8 mouse cellular contexts compared by ENCODE assay signal in genomic region chr1:34435371-34436120, GRCm38 (mm10). TPM values are rescaled to one million over a fixed set of nuclear protein-coding genes. Genes with fewer than 3 reads are reported as not detected.
A peak's percentile ranks its signal among the peaks of the same experiment; 100 is the strongest.
DNase-seq lines count a peak whose midpoint lies in the region; ATAC-seq and TF ChIP-seq lines count a peak whose summit lies in the region.

No protein-coding gene starts in this region.

- H3K9me3 ChIP-seq in E14TG2a.4 (ENCODE audit: low read length): peaks cover 28% of the 10 kb centered on the region
- H3K9me3 ChIP-seq in forebrain, embryonic 14.5 days (replicated peaks; ENCODE audit: control insufficient read depth, low read length): peaks cover 6% of the 10 kb centered on the region; the same call in 1 of the 2 replicates
- no peaks in the 10 kb centered on the region for H3K9me3 ChIP-seq in liver, embryonic 15.5 days (replicated peaks)

- no peak for ATAC-seq in forebrain, embryonic 14.5 days
- no peak for ATAC-seq in liver, embryonic 15.5 days (ENCODE audit: insufficient read depth)

- 42% methylated on average over 8 of the region's 8 CpGs for WGBS in heart, adult 2 months
- WGBS in forebrain, embryonic 14.5 days: 25% methylated on average over 8 of the region's 8 CpGs
- WGBS in liver, embryonic 15.5 days (ENCODE audit: insufficient replicate concordance): 37% methylated on average over 8 of the region's 8 CpGs

- no peak for TF ChIP-seq EP300 in heart, adult 2 months (IDR thresholded peaks at IDR 0.05; ENCODE audit: insufficient read depth, low read depth, low read length)

- H3K9ac ChIP-seq in heart, adult 2 months (ENCODE audit: low read depth, low read length): peak overlapping the region; percentile 62
- H3K9ac ChIP-seq in forebrain, embryonic 14.5 days (ENCODE audit: low read length): peak overlapping the region; percentile 82
- H3K9ac ChIP-seq in liver, embryonic 15.5 days: no peak overlapping the region

- H3K36me3 ChIP-seq in heart, adult 2 months (ENCODE audit: control insufficient read depth, insufficient read depth, low read length): no peaks in the 10 kb centered on the region
- peaks cover 18% of the 10 kb centered on the region for H3K36me3 ChIP-seq in E14TG2a.4 (ENCODE audit: insufficient read depth, low read length)
- 0 out of 2 replicates have a peak, but pooled peaks cover 6% of the 10 kb centered on the region for H3K36me3 ChIP-seq in forebrain, embryonic 14.5 days (ENCODE audit: control insufficient read depth, insufficient read depth, low read length)
- peaks cover 20% of the 10 kb centered on the region; the same call in 1 of the 2 replicates for H3K36me3 ChIP-seq in liver, embryonic 15.5 days (replicated peaks)

- TF ChIP-seq POLR2A in heart, adult 2 months (IDR thresholded peaks at IDR 0.05; ENCODE audit: insufficient read depth, low read depth, low read length): no peak

- peak overlapping the region; percentile 50 for H3K4me2 ChIP-seq in forebrain, embryonic 14.5 days (ENCODE audit: low read length)
- H3K4me2 ChIP-seq in liver, embryonic 15.5 days: peak overlapping the region; percentile 81

- peak overlapping the region; percentile 84 for H3K4me3 ChIP-seq in heart, adult 2 months
- H3K4me3 ChIP-seq in E14TG2a.4 (replicated peaks; ENCODE audit: low read length): peak overlapping the region; percentile 85
- peak overlapping the region; percentile 60 for H3K4me3 ChIP-seq in forebrain, embryonic 14.5 days (ENCODE audit: low read depth, low read length)
- peak overlapping the region; percentile 73 for H3K4me3 ChIP-seq in liver, embryonic 15.5 days (replicated peaks)

- H3K27ac ChIP-seq in heart, adult 2 months: peak overlapping the region; percentile 89
- peak overlapping the region; percentile 87 for H3K27ac ChIP-seq in forebrain, embryonic 14.5 days (ENCODE audit: low read depth, low read length)
- H3K27ac ChIP-seq in liver, embryonic 15.5 days (replicated peaks): no peak overlapping the region

- no peaks in the 10 kb centered on the region for H3K27me3 ChIP-seq in heart, adult 2 months (ENCODE audit: control insufficient read depth, insufficient read depth, low read length)
- peaks cover 7% of the 10 kb centered on the region for H3K27me3 ChIP-seq in E14TG2a.4 (ENCODE audit: insufficient read depth, low read length)
- H3K27me3 ChIP-seq in forebrain, embryonic 14.5 days (replicated peaks; ENCODE audit: control insufficient read depth, insufficient read depth, low read length): no peaks in the 10 kb centered on the region
- no peaks in the 10 kb centered on the region for H3K27me3 ChIP-seq in liver, embryonic 15.5 days

- peaks cover 4% of the 10 kb centered on the region for H3K4me1 ChIP-seq in heart, adult 2 months (ENCODE audit: control insufficient read depth, insufficient read depth, low read length)
- H3K4me1 ChIP-seq in E14TG2a.4 (replicated peaks; ENCODE audit: low read depth, low read length): peaks cover 35% of the 10 kb centered on the region
- peaks cover 13% of the 10 kb centered on the region for H3K4me1 ChIP-seq in forebrain, embryonic 14.5 days (ENCODE audit: control insufficient read depth, insufficient read depth, low read length)
- peaks cover 46% of the 10 kb centered on the region for H3K4me1 ChIP-seq in liver, embryonic 15.5 days (replicated peaks)

- no peak for DNase-seq in heart, adult 2 months
- DNase-seq in heart, postnatal 25 days (ENCODE audit: low spot score): no peak
- peak; percentile 27 for DNase-seq in forebrain, embryonic 14.5 days (ENCODE audit: low spot score)
- DNase-seq in adrenal gland, adult 18-20 months (ENCODE audit: low spot score in 2 of 2): no peak
- DNase-seq in Muller cell, postnatal 12 days (ENCODE audit: inconsistent ontology term): no peak
- DNase-seq in kidney, postnatal 25 days: no peak

- no peaks in the 10 kb centered on the region for H3K79me2 ChIP-seq in heart, adult 2 months (replicated peaks; ENCODE audit: control insufficient read depth, insufficient read depth, low read length)

- intact Hi-C loops in heart, adult 2 months (cut with DNase I): loop anchor here (2.0 to 10.0 kb wide), 2 partner anchors 431 to 623 kb away; no protein-coding TSS in a partner anchor
- intact Hi-C loops in heart, postnatal 25 days (cut with DNase I): no loop called here

- no peak for TF ChIP-seq CTCF in heart, adult 2 months (IDR thresholded peaks at IDR 0.05)
- TF ChIP-seq CTCF in E14TG2a.4 (conservative IDR thresholded peaks at IDR 0.05; ENCODE audit: low read length): no peak

RNA-seq across cellular contexts. Expression of gene Ccdc115, which starts 3.9 kb away (rescaled TPM):
- total RNA-seq in heart, adult 2 months (2021): 10 to 100 TPM; 15.1 to 15.2 TPM
- 15.5 and 17.8 TPM in 2 replicates for polyA plus RNA-seq in heart, adult 2 months (2012; rRNA removed)
- total RNA-seq in heart, postnatal 25 days (2021): 10 to 100 TPM; 14.9 to 15.3 TPM
- polyA plus RNA-seq in forebrain, embryonic 14.5 days (2014; fragmentation: Nextera tagmentation; extraction: Ambion mirVana): 69.8 and 70.3 TPM in 2 replicates
- polyA plus RNA-seq in liver, embryonic 15.5 days (2015; fragmentation: Nextera tagmentation; extraction: Ambion mirVana): 22.2 and 25.0 TPM in 2 replicates
- total RNA-seq in adrenal gland, adult 18-20 months (2021): 10 to 100 TPM; 16.0 to 18.0 TPM

RNA-seq across cellular contexts. Expression of gene Imp4, which starts 4.1 kb away (rescaled TPM):
- total RNA-seq in heart, adult 2 months (2021): 10 to 100 TPM; 26.5 to 28.6 TPM
- 21.1 and 24.2 TPM in 2 replicates for polyA plus RNA-seq in heart, adult 2 months (2012; rRNA removed)
- total RNA-seq in heart, postnatal 25 days (2021): 10 to 100 TPM; 29.2 to 31.4 TPM
- polyA plus RNA-seq in forebrain, embryonic 14.5 days (2014; fragmentation: Nextera tagmentation; extraction: Ambion mirVana): 68.5 and 69.1 TPM in 2 replicates
- polyA plus RNA-seq in liver, embryonic 15.5 days (2015; fragmentation: Nextera tagmentation; extraction: Ambion mirVana): 52.0 and 53.2 TPM in 2 replicates
- total RNA-seq in adrenal gland, adult 18-20 months (2021): 10 to 100 TPM; 65.2 to 68.7 TPM

RNA-seq across cellular contexts. Expression of gene Ptpn18, which starts 24.0 kb away (rescaled TPM):
- total RNA-seq in heart, adult 2 months (2021): 1 to 10 TPM; 4.2 TPM
- polyA plus RNA-seq in heart, adult 2 months (2012; rRNA removed): 6.5 and 16.3 TPM in 2 replicates
- 1 to 10 TPM; 4.2 to 5.6 TPM for total RNA-seq in heart, postnatal 25 days (2021)
- polyA plus RNA-seq in forebrain, embryonic 14.5 days (2014; fragmentation: Nextera tagmentation; extraction: Ambion mirVana): 7.1 TPM in 2 replicates
- 17.8 and 18.2 TPM in 2 replicates for polyA plus RNA-seq in liver, embryonic 15.5 days (2015; fragmentation: Nextera tagmentation; extraction: Ambion mirVana)
- 1 to 10 TPM; 3.1 to 8.9 TPM for total RNA-seq in adrenal gland, adult 18-20 months (2021)
